ENCODE assay signal across 18 mouse cellular contexts in genomic region chr2:146763522-146764144, GRCm38 (mm10).
DNase-seq lines count a peak whose midpoint lies in the region; ATAC-seq lines count a peak whose summit lies in the region.
"Had no signal": no experiment of that assay in that cellular context is flagged by ENCODE, and none has a peak within 500 bp of the region (broad histone marks: within the 10 kb centered on the region; RNA-seq: fewer than 3 reads in every experiment).

No protein-coding gene starts in this region.

- H3K4me3 ChIP-seq in midbrain, embryonic 11.5 days (ENCODE audit: low read depth, low read length) = no peak overlapping the region
- no peak overlapping the region for H3K4me3 ChIP-seq in midbrain, embryonic 10.5 days
- no peak overlapping the region for H3K4me3 ChIP-seq in forebrain, embryonic 15.5 days
- no peak overlapping the region for H3K4me3 ChIP-seq in midbrain, embryonic 13.5 days (replicated peaks)
- H3K4me3 ChIP-seq: heart, embryonic 15.5 days; liver, embryonic 13.5 days; megakaryocyte, embryonic 14.5 days had no signal

- H3K9ac ChIP-seq in midbrain, embryonic 11.5 days (ENCODE audit: low read length) = no peak overlapping the region
- H3K9ac ChIP-seq in forebrain, embryonic 15.5 days (replicated peaks) = no peak overlapping the region
- H3K9ac ChIP-seq in midbrain, embryonic 13.5 days (replicated peaks) = no peak overlapping the region
- H3K9ac ChIP-seq: heart, embryonic 15.5 days; liver, embryonic 13.5 days had no signal

- 66% methylated on average over 18 of the region's 18 CpGs for WGBS in midbrain, embryonic 11.5 days
- 65% methylated on average over 18 of the region's 18 CpGs for WGBS in midbrain, embryonic 10.5 days
- 27% methylated on average over 18 of the region's 18 CpGs for WGBS in forebrain, embryonic 15.5 days
- 43% methylated on average over 18 of the region's 18 CpGs for WGBS in midbrain, embryonic 13.5 days

- H3K27ac ChIP-seq in midbrain, embryonic 11.5 days (ENCODE audit: low read depth, low read length) = no peak overlapping the region
- no peak overlapping the region for H3K27ac ChIP-seq in midbrain, embryonic 10.5 days (replicated peaks)
- H3K27ac ChIP-seq in forebrain, embryonic 15.5 days (replicated peaks) = peak overlapping the region; percentile 41
- H3K27ac ChIP-seq in midbrain, embryonic 13.5 days = peak overlapping the region; percentile 60
- H3K27ac ChIP-seq: heart, embryonic 15.5 days; liver, embryonic 13.5 days had no signal

- peaks cover 5% of the 10 kb centered on the region; the same call in 1 of the 2 replicates for H3K4me1 ChIP-seq in midbrain, embryonic 11.5 days (ENCODE audit: control insufficient read depth, insufficient read depth, low read length)
- peaks cover 27% of the 10 kb centered on the region for H3K4me1 ChIP-seq in midbrain, embryonic 10.5 days
- peaks cover 25% of the 10 kb centered on the region for H3K4me1 ChIP-seq in forebrain, embryonic 15.5 days
- peaks cover 44% of the 10 kb centered on the region for H3K4me1 ChIP-seq in midbrain, embryonic 13.5 days (replicated peaks)
- H3K4me1 ChIP-seq: heart, embryonic 15.5 days; liver, embryonic 13.5 days; megakaryocyte, embryonic 14.5 days had no signal

- H3K36me3 ChIP-seq in midbrain, embryonic 11.5 days (ENCODE audit: control insufficient read depth, insufficient read depth, low read length) = no peaks in the 10 kb centered on the region
- H3K36me3 ChIP-seq in midbrain, embryonic 10.5 days = no peaks in the 10 kb centered on the region
- H3K36me3 ChIP-seq in forebrain, embryonic 15.5 days = no peaks in the 10 kb centered on the region
- no peaks in the 10 kb centered on the region for H3K36me3 ChIP-seq in midbrain, embryonic 13.5 days
- H3K36me3 ChIP-seq: heart, embryonic 15.5 days; liver, embryonic 13.5 days had no signal

- no peaks in the 10 kb centered on the region for H3K9me3 ChIP-seq in midbrain, embryonic 11.5 days (ENCODE audit: control insufficient read depth, low read length)
- H3K9me3 ChIP-seq in midbrain, embryonic 10.5 days (replicated peaks) = no peaks in the 10 kb centered on the region
- H3K9me3 ChIP-seq in forebrain, embryonic 15.5 days = no peaks in the 10 kb centered on the region
- no peaks in the 10 kb centered on the region for H3K9me3 ChIP-seq in midbrain, embryonic 13.5 days
- H3K9me3 ChIP-seq: heart, embryonic 15.5 days; liver, embryonic 13.5 days; megakaryocyte, embryonic 14.5 days had no signal

- H3K4me2 ChIP-seq in midbrain, embryonic 11.5 days = no peak overlapping the region
- H3K4me2 ChIP-seq in forebrain, embryonic 15.5 days (replicated peaks) = peak overlapping the region; percentile 20
- H3K4me2 ChIP-seq in midbrain, embryonic 13.5 days (replicated peaks) = peak overlapping the region; percentile 18; the same call in 1 of the 2 replicates
- H3K4me2 ChIP-seq: heart, embryonic 15.5 days; liver, embryonic 13.5 days had no signal

- no peaks in the 10 kb centered on the region; the same call in 1 of the 2 replicates for H3K27me3 ChIP-seq in midbrain, embryonic 11.5 days (ENCODE audit: control insufficient read depth, insufficient read depth, low read length)
- peaks cover 17% of the 10 kb centered on the region for H3K27me3 ChIP-seq in midbrain, embryonic 10.5 days (ENCODE audit: low read depth, poor library complexity, severe bottlenecking)
- peaks cover 8% of the 10 kb centered on the region; the same call in 1 of the 2 replicates for H3K27me3 ChIP-seq in forebrain, embryonic 15.5 days
- H3K27me3 ChIP-seq in midbrain, embryonic 13.5 days = peaks cover 17% of the 10 kb centered on the region; the same call in 1 of the 2 replicates
- H3K27me3 ChIP-seq: liver, embryonic 13.5 days had no signal

- DNase-seq in midbrain, embryonic 11.5 days (ENCODE audit: low spot score, missing footprints) = peak; percentile 83
- no peak for DNase-seq in midbrain, embryonic 10.5 days (ENCODE audit: low spot score)
- DNase-seq in retina, postnatal 1 day = peak; percentile 40
- DNase-seq in cerebellum, adult 9-10 months = no peak
- DNase-seq in right cerebral cortex, postnatal 36 days (ENCODE audit: low spot score in 2 of 2) = no peak
- no peak for DNase-seq in adrenal gland, postnatal 25 days
- DNase-seq: cerebellum, adult 18-20 months; gastrocnemius, postnatal 36 days; kidney, postnatal 25 days; left cerebral cortex, postnatal 4 days; liver, embryonic 13.5 days; right cerebral cortex, postnatal 14 days had no signal

- peak; percentile 33; the same call in 1 of the 2 replicates for ATAC-seq in midbrain, embryonic 11.5 days (ENCODE audit: low FRiP score)
- peak; percentile 86 for ATAC-seq in forebrain, embryonic 15.5 days (replicated peaks)
- peak; percentile 81 for ATAC-seq in midbrain, embryonic 13.5 days
- ATAC-seq: activated CD4-positive, CD25-positive, alpha-beta regulatory T cell, adult 4 months; lung, postnatal 0 days had no signal

Comparison
In these comparisons a context has a peak if more than half of its experiments do, and no peak if none do; other contexts are left out.
1. DNase-seq: peak in midbrain, embryonic 11.5 days (single experiment) and retina, postnatal 1 day (single experiment); none in midbrain, embryonic 10.5 days (single experiment), cerebellum, adult 9-10 months (single experiment), right cerebral cortex, postnatal 36 days (0 of 2) and adrenal gland, postnatal 25 days (single experiment).
2. H3K27ac ChIP-seq: peak in forebrain, embryonic 15.5 days (single experiment) and midbrain, embryonic 13.5 days (single experiment); none in midbrain, embryonic 11.5 days (single experiment) and midbrain, embryonic 10.5 days (single experiment).
3. ATAC-seq: peak in every context shown above with its lines; median percentile 86 in forebrain, embryonic 15.5 days; 81 in midbrain, embryonic 13.5 days; 33 in midbrain, embryonic 11.5 days.